Mouse (Mus musculus): ENCODE measurements at regions not wholly inside any gene's neighbourhood (a gene's known extent, or its start where the extent isn't known, plus 50 kb on each side); places are given as distances from the start of the nearest gene placed in this dataset.

DNA sequence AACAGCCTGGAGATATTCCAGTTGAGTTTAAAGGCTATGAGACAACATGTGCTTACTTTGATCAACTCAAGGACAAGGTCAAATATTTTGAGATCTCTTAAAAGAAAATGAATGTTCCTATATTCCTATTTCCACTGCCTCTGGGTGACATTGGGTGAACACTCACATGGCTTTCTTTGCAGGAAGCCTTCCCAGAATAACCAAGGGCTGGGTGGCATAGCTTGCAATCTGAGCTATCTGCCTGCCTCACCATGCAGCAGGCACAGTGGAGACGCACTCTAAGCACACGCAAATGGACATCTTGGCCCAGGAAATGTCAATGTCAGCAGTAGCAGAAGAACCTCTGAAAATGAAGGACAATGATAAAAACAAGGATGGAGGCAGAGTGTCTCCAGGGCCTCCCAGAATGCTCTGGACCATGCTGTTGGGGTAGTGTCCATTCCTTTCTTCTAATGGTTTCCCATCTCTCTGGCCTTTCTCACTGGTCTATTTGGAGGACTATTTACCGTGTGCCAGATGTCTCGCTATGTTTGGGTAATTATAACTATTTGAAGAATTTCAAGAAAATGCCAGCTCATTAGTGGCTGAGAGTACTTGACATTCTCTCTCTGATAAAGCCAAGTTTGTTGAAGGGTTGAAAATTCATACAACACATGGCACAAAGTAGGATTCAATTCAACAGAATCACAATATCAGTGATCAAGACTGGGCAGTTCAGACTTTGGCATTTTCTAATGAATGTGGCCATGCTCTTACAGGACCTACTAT is 276.3 kb upstream of the Rnf32 start:
- DNase-seq (ENCODE audit: low spot score), result no peak

DNA sequence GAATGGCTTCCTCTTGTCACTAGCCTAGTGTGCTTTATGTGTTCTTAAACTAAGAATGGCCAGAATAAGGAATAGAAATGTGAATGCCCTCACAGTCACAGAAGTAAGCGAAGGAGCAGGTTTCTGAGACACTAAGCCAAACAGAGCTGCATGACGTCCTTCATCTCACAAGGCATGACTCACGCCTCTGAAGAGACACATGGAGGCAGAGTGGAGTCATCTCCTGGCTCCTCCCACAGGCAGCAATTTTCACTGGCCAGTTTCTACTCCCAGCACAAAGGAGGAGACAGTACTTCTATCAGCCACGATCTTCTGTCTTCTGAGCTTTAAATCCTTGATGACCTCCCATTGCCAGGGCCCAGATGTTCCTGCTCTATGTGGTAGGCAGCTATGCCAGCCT is 291.3 kb upstream of the Rnf32 start:
- no peak for DNase-seq (ENCODE audit: low spot score)

DNA sequence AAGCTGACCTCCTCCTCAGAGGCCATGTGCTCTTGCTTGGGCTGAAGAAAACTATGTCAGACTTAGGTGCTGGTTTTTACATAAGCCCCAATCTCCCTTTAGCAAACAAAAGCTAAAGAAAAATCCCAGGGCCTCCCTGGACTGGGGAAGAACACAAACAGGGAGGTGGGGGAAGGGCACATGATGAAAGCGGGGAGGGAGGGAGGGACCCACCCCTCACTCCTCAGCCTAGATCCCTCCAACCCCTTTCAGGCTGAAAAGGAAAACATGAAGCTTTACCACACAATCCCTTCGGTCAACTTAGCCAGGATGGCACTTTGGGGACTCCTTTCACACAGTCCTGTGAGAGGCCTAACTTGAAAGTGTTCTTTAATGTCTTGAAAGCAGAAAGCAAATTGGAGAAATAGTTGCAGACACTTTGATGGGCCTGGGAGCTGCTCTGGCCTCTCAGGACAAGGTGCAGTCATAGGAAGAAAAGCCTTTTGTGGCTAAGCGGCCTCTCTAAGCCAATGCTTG is 291.9 kb upstream of the Rnf32 start:
- DNase-seq (ENCODE audit: low spot score), result no peak

DNA sequence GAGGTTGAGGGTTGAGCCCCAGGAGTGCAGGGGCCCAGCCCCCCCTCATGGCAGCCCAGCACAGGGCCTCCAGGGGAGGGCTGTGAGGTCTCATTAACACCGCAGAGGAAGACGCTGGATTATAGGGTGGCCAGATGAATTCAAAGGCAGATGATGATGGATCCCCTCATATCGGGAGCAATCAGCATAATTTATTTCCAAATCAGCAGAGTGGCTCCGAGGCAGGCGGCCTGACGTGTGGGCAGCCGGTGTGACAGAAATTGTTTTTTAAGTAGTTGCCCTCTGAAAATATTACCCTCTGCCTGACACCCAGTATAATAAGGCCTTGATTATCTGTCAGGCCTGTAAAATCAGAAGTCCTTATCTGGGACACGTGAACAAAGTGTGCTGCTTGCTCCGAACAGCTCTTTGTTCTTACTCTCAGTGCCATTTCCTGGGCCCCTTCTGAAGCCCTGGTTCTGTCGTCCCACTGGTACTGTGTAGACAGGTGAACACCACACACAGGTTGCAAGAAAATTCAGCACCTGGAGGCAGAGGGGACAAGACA is 303.0 kb upstream of the Rnf32 start:
- DNase-seq (ENCODE audit: low spot score), result no peak

DNA sequence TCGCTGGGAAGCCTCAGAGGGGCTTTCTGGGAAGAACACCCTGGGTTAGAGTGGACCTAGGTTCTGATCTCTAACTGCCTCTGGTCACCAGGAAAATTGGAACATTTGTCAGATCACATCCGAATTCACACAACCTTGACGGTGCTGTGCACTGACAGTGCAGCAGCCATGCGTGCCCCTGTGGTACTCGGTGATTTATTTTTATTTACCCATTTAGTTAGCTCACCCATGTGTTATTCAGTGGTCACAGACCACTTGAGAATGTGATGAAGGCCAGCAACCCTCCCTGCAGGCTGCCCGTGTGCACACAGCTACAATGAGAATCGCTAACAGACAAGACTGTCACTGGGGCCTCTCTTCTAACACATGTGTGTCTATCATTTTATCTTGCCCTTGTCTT is 303.8 kb upstream of the Rnf32 start:
- no peak for DNase-seq (ENCODE audit: low spot score)

- DNase-seq (ENCODE audit: low spot score), result no peak
These were observed 310.9 kb upstream of the Rnf32 start for GRCm38 (mm10) chr5:28884746-28885365.

DNA sequence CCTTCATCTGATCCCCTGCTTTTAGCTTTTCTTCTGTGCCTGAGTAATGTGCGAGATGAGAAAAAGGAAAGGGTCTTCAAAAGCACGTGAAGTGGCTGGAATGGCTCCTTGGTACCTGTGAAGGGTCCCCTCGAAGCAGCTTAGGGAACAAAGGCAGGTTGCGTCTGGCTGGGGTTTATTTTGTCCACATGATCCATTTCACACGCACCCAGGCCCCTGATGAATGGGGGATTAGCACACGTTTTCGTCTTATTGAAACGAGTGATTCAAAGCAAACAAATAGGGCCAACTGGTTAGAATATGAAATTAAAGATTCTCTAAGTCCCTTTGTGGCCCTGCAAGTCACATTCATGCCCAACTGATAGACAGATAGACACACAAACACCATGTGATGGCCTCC is 319.6 kb upstream of the Rnf32 start:
- no peak for DNase-seq (ENCODE audit: low spot score)

GRCm38 (mm10) chr5:28873600-28874265 is 322.1 kb upstream of the Rnf32 start:
- no peak for DNase-seq (ENCODE audit: low spot score)

- no peak for DNase-seq (ENCODE audit: low spot score)
These were observed 336.0 kb upstream of the Rnf32 start for GRCm38 (mm10) chr5:28859604-28860371.

DNA sequence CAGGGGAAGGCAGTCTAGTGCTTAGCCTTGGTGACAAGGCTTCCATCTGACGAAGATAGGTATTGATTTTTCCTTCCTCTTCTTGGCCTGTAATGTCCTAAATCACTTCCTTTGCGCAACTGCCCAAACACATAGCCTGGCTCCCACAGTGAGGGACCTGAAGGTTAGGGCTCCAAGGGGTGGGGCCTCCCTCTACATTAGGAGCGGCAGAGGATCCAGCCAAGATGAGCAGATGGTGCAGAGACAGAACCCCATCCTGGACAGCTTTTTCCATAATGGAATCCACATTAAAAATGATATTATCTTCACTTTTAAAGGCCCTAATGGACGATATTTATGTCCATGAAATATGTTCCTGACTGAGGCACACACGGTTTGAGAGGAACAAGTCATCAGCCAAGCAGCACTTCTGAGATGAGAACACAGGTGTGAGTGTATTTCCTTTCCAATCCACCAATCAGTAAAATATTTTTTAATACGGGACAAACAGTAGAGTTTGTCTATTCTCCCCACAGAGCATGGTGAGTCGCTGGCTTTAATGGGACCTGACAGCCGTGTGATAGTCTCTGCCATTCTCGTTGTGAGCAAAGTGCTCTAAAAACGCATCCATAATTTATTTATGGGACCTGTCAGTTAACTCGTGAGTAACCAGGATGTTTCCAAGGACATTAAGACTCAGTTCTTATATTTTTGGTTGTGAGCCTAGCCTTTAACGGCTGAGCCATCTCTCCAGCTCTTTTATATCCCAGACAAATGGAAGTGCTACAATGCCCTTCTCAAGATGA is 357.5 kb upstream of the Rnf32 start:
- DNase-seq (ENCODE audit: low spot score), result no peak

DNA sequence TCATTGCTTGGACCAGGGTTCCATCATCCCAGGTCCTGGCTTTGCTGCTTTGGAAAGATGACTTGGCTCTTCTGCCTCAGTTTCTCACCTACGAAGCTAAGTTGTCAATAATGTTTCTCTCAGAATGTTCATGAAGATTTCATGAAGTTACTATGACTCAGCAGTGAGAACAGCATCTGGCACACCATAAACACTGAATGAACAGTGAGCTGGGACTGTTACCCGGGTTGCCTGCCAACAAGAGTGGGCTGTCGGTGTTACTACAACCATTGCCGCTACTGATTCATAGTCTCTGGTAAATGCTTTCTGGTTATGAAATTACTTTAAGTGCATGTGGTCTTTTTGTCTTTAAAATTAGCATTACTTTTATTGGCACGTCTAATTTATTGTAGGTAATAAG is 352.0 kb upstream of the Shh start:
- DNase-seq (ENCODE audit: low spot score), result no peak

- no peak for DNase-seq (ENCODE audit: low spot score)
These were observed 340.9 kb upstream of the Shh start for GRCm38 (mm10) chr5:28807950-28808349.

GRCm38 (mm10) chr5:28799464-28799863 is 332.4 kb upstream of the Shh start:
- DNase-seq (ENCODE audit: low spot score), result no peak

- DNase-seq (ENCODE audit: low spot score), result no peak
These were observed 331.3 kb upstream of the Shh start for GRCm38 (mm10) chr5:28798361-28798760.

DNA sequence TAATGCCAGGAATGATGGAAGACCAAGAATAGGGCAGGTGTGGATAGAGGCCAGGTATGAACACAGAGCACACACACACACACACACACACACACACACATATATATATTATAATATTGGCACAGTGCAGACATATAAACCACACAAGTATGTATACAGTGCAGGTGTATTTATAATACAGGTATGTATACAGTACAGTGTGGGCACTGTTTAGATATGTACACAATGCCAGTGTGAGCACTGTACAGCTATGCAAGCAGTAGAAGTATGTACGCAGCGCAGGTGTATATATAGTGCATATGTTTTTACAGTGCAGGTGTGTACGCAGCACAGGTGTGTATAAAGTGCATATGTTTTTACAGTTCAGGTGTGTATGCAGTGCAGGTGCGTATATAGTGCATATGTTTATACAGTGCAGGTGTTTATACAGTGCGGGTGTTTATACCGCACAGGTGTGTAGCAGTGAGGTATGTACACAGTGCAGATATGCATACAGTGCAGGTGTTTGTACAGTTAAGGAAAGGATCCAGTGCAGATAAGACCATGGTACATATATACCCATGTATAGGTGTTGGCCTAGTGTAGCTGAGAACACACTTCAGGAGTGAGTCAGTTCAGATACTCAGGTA is 328.2 kb upstream of the Shh start:
- DNase-seq (ENCODE audit: low spot score), result no peak

DNA sequence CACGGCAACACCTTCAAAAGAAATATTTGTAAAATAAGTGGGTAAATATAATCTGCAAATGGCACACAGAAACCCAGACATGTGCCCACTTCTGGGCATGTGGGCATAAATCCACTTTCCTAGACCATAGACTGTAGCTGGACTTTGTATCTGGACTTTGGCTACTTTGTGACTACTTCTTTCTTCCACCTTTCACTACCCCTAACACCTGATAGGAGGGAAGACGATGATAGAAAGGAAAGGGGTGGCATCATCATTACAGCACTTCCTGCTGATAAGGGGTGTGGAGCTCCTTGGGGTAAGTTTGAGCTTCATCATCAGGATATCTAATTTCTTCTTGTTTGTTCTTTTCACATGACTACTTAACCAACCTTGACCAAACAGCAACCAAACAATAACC is 326.7 kb upstream of the Shh start:
- DNase-seq (ENCODE audit: low spot score), result no peak

- no peak for DNase-seq (ENCODE audit: low spot score)
These were observed 318.4 kb upstream of the Shh start for GRCm38 (mm10) chr5:28785347-28786060.

DNA sequence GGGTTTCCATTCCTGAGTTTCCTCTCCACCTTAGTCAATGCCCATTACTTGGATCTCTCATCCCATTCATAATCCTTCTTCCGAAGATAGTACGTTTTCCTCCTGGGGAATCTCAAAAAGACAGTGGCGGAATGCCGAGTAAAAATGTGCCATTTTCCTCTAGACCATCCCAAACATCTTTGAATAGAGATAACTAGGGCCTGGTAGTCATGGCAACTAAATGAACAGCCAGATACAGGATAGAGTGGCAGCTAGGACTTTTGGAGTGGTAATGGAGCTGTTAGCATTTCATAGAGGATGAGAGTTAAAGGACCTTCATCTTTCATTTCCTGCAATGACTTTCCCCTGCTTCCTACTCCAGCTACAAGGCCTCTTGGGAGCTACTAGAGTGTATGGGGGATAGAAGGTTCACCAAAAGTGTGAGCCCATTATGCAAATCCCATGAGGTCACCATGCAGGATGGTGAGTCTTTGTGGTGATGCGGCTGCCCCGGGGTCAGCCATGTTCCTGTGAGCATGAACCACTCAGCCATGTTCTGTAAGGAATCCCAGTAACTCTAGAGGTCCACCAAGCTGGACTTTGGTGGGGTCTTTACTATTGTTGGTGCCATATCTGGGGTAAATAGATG is 317.4 kb upstream of the Shh start:
- DNase-seq (ENCODE audit: low spot score), result no peak

- no peak for DNase-seq (ENCODE audit: low spot score)
These were observed 308.7 kb upstream of the Shh start for GRCm38 (mm10) chr5:28775648-28776359.

Data from ovary, postnatal 36 days (tissue).